Mouse (Mus musculus) gastrocnemius, postnatal 10 days (tissue): Measurements from ENCODE around the gene Adcy4. TPM values are rescaled to one million over a fixed set of nuclear protein-coding genes. Genes with fewer than 3 reads are reported as not detected.

Source experiments
- DNase-seq: peaks from one replicate; pipeline ENCODE4 v3.0.0; 2021; ENCODE audit warnings: mixed read lengths
- total RNA-seq, 2 experiments: library from RNA; stranded (reverse); gene quantifications; 2 replicates each; pipeline ENCODE4 v1.2.3; 2021

The Adcy4 gene
- total RNA-seq, 2 experiments from 2014 or later, result 5.9 to 9.4 TPM

DNA sequence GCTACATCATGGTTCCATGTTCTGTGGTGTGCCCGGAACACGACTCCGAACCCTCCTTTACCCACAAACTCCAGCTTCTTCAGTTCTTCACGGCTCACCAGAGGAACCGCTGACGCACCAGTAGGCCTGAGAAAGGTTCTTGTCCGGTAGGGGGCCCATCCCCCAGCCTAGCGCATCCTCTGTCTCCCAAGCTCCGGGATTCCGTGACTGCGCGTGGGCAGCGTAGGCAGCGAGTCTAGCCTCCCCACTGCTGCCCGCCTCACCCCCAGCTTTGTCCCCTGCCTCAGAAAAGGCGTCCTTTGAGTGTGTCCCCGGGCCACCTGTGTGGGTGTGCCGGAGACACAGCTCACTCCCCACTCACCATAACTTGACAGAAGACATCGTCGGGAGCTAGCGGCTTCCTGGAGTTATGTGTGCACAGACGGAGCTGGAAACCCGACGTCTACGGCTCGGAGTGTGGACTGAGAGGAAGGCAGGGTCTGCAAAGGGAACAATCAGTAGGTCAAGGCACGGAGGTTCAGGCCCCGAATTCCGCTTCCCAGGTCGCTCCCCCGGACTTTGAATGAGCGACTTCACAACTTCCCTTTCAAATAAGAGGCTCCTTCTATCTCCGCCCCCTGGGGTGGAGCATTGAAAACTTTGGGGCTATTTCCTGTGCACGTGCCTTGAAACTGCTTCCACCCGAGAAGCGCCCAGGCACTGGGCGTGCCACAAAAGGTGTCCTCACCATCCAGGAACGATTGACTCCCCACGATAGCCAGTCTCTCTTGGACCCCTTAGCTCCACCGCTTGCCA is 4.6 kb upstream of the Adcy4 start, which contains the start of gene Ripk3:
Ripk3 (minus strand) TSS at position 610 of the 795 bp plus-strand sequence.
- DNase-seq, result peak; percentile 22

DNA sequence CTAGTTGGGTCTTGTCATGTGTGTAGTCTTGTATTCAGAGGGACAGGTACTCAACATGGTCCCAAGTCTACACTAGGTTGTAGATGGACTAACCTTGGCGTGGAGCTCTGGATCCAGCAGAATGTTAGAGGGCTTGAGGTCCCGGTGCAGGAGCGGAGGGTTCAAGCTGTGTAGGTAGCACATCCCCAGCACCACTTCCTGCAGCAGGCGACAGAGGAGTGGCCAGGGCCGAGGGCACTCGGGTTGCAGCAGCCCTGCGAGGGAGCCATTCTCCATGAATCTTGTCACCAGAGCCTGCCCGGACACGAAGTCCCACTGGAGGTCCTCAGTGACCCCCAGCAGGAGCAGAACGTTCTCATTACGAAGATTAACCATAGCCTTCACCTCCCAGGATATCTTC is 3.8 kb upstream of the Adcy4 start:
- DNase-seq, result peak; percentile 6

DNA sequence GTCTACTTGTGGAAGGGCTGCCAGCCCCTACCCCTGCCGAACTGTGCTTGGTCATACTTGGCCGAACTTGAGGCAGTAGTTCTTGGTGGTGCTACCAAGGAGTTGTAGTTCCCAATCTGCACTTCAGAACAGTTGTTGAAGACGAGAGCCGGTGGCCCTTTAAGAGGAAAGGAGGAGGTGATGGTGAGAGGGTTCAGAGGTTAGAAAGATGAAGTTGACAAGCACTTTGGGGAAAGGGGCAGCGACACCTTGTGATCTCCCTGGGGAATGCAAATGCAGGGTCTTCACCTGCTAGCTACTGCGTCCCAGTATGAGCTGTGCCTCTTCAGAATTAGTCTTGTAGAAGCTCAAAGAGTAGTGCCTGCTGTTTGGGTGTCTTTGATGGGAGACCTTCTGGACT is 1.3 kb upstream of the Adcy4 start:
- peak; percentile 3 for DNase-seq

DNA sequence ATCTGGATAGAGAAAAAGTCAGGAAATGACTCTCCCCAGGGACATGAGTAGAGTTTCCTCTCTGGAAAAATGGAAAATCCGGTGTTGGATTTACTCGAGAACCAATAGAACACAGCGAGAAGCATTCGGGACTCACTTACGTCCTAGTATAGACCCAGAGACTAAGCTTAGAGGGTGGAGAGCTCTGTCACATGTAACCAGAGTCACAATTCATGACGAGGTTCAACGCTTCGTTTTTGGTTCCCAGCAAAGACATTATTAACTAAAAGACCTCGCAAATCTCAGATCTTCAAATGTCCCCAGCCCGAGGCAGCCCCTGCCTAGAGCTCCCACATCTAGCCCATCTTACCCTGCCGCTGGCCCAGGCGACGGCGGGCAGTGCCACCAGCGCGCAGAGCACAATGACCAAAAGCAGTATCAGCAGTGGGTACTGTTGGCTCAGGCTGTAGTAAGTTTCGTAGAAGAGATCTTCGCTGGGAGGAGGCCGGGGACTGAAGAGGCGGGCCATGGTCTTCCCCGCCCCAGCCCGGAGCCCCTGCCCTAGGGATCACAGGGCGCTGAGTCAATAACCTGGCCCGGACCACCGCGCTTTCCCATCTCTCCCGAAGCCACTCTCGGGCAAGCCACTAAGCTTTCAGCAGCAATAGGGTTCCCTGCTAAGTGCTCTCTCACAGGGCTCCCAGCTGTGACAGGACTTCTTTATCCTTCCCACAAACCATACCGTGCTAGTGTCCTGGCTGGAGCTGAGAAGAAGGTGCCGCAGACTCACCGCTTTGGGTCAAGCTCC is 531 bp downstream of the Adcy4 start:
- peak; percentile 24 for DNase-seq

DNA sequence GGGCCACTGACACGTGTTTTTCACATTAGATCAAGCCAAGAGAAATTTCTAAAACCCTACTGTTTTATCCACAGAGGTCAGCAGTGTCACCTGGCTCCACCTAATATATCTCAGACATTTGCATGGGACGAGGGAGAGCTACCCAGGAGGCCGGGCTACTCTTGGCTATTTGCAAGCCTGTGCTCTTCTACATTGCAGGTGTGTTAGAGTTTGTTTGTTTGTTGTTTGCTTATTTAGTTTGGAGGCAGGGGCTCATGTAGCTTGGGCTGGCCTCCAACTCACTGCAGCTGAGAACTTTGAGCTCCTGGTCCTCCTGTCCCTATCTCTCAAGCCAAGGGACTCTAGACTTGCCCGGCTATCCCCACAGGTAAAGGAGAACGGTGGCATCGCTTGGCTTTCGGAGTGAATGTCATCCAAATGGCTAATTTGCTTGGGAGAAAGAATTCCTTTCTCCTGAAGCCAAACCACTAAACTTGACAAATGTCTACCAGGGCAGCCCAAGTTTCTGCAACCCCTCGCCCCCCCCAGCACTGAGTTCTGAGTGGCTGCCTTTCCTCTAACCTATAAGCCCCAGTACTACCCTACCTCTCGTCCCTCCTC is 1.4 kb downstream of the Adcy4 start:
- peak; percentile 9 for DNase-seq

DNA sequence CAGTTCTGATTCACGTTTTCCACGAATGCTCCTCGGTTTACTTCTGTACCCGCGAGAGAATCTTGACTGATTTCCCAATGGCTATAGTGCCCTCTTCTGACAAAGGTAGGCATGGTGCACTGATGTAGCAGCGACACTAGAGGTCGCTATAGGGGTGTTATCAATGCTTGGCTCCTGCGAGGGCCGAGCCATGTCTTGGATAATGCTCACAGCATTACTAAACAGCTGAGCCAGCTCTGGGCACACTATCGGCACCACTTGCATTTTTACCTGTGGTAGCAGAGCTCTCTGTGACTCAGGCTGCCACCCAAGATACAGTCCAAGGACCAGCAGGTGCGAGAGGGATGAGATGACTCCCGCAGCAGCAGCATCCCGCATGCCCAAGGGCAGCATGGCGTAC is 2.6 kb downstream of the Adcy4 start:
- DNase-seq, result peak; percentile 51

DNA sequence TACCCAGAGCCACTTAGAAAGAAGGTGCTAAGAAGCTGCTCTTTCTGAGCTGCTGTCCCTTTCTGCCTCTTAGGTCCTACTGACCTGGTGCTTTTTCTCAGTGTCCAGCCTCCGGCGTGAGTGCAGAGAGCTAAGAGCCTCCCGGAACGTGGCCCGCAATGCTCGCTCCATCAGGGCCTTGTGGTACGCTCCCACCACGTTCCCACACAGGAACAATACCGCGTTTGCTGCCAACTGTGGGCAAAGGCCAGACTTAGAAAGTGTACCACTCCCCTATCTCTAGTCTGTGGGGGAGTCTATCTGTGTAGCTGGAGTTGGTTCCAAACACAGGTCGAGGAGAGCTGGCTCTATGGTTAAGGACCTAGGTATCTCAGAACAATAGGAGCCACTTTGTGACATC is 3.2 kb downstream of the Adcy4 start:
- DNase-seq, result peak; percentile 5

DNA sequence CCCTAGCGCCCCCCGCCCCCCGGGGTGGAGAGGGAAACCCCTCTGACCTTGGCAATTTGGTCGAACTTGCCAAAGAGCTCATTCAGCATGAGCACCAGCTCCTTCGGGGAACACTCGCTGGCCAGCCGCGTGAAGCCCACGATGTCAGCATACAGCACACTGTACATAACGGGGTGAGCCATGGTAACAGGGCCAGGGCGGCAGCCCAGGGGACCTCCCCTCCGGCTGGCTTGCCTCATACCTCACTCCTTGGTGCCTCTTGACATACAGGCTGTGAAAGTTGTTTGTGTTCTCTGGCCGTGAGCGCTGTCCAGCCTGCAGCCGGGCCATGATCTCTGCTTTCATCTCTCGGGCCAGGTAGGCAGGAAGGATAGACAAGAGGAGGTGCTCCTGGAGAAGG is 4.2 kb downstream of the Adcy4 start:
- DNase-seq, result peak; percentile 3

DNA sequence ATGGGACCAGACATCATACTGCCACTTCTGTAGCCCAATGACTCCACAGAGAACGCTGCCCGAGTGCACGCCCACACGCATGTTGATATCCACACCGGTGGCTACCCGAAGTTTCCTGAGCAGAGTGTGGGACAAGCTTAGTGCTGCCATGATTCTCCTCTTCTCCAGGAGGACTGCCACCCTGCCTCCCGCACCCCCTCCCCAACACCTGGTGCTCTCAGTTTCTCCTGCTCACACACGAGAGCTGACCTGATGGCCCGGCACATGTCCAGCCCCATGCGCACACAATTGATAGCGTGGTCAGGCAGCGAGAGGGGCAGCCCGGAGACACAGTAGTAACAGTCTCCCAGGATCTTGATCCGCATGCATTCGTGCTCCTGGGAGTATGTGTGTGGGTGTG is 5.2 kb downstream of the Adcy4 start:
- no peak for DNase-seq

DNA sequence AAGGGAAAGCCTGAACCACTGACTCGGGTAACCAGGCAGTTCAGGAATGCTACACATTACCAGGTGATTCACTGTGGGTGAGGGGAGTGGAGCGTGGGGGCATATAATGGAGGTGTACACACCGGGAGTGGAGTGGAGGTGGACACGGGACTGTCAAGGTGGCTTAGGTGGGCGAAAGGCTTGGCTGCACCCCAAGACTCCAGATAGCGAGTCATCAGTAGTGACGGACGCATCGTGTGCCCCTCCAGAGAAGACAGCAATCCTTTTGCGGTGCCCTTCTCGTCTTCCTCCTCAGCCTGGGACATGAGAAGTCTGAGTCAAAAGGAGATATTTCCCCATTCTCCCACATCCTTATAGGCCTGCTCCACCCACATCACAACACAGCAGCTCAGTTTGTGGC is 6.1 kb downstream of the Adcy4 start:
- DNase-seq, result no peak

DNA sequence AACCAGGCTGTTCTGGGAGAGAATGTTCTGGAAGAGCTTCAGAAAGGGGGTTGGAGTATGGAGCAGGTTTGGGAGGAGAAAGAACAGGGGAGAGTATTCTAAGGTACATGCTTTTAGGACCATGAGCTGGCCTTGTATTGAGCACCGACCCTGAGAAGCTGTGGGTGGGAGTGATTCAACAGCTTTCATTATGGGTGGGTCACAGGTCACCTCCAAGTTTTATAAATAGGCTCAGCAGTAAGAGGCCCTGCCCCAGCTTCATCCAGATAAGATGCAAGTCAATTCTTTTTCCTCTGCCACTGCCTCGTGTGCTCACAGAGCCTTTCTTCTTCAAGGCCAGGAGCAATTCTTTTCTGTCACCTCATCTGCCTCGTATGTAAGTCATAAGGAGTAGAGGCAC is 6.7 kb downstream of the Adcy4 start:
- no peak for DNase-seq

DNA sequence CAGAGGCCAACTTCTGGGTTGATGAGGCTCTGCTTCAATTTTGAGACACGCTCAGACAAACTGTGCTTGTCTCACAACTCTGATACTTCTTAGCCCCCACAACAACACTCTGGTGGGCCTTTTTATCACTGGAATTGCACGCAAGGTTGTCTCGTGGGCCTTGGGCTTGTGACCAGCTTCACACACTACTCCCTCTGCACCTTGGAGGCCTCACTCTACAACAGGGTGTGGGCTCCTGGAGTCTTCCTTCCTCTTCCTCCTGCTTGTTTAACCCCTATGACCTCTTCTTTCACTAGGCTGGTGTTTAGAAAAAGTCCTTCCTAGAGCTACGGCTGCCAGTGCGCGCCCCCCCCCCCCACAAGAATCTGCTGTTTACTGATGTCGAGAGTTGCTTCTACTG is 7.2 kb downstream of the Adcy4 start:
- no peak for DNase-seq

DNA sequence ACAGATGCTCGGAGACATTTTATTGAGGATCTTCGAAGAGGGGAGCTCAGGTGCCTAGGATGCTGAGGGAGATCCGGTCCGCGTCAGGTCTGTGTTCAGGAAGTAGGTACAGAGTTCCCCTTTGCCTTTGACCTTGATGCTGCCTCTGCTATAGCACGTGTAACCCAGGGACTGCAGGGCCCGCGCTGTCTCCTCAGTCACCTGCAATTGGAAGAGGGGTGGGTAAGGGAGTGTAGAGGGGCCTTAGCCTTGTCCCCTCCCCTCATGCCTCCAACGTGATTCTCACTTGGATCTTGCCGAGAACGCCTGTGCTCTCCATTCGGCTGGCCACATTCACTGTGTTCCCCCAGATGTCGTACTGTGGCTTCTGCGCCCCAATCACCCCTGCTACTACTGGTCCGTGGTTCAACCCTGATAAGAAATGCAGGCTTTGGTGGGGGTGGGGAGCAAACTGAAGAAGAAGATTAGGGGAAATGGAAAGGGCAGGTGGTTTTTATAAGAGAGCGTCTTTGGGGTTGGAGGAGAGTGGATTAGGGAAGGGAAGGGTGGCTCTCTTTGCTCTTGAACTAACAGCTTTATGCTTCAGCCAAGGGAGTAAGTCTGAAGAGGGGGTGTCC is 14.7 kb downstream of the Adcy4 start:
- no peak for DNase-seq

DNA sequence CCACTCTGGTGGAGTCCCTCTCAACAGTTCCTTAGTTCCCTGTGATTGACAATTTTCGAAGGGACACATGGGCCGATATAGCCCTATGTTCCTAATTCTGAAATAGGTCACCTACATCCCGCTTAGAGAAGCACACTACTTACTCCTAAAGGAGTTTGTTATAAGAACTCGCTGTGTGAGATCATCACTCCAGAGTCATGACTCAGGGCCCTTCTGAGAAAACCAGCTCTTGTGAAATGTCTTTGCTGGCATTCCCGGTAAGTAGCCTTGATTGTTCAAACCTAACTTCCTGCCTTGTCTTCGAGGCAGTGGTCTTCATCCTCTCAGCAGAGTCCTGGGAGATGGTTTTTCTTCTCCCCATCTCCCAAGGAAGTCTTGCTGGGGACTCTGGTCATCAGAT is 15.3 kb downstream of the Adcy4 start:
- no peak for DNase-seq

DNA sequence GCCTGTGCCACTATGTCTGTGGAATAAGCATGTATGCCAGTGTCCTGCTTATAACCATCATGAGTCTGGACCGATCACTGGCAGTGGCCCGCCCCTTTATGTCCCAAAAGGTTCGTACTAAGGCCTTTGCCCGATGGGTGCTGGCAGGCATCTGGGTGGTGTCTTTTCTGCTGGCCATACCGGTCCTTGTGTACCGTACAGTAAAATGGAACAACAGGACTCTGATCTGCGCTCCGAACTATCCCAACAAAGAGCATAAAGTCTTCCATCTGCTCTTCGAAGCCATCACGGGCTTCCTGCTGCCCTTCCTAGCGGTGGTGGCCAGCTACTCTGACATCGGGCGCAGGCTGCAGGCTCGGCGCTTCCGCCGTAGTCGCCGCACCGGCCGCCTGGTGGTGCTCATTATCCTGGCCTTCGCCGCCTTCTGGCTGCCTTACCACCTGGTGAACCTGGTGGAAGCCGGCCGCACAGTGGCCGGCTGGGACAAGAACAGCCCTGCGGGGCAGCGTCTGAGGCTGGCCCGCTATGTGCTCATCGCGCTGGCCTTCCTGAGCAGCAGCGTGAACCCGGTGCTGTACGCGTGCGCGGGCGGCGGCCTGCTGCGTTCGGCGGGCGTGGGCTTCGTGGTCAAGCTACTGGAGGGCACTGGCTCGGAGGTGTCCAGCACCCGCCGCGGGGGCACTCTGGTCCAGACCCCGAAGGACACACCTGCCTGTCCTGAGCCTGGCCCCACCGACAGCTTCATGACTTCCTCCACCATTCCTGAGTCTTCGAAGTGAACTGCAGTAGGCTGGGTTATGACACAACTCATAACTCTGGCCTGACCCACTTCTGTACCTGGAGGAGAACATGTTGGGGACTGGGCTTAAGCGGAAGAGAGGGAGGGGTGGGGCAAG is 16.1 kb downstream of the Adcy4 start:
- peak; percentile 62 for DNase-seq

DNA sequence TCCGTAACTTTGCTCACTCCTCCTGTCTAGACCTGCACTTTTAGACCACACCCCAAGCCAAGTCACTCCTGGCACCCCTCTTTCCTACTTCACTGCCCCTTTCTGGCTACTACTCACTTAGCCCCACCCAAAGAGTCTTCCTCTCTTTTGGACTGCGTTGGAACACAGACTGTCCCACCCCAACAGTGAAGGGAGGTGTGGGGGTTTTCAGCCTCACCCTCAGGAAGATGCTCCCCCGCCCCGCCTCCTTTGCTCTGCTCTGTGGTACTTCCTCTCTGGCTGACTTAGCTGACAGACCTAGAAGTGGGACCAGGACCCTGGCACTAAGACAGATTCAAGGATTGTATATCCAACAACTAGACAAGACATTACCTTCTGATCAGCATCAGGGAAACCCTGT is 18.2 kb downstream of the Adcy4 start, which contains the start of gene Ltb4r1:
Ltb4r1 (plus strand) TSS at position 267 of the 400 bp plus-strand sequence.
- DNase-seq, result no peak

DNA sequence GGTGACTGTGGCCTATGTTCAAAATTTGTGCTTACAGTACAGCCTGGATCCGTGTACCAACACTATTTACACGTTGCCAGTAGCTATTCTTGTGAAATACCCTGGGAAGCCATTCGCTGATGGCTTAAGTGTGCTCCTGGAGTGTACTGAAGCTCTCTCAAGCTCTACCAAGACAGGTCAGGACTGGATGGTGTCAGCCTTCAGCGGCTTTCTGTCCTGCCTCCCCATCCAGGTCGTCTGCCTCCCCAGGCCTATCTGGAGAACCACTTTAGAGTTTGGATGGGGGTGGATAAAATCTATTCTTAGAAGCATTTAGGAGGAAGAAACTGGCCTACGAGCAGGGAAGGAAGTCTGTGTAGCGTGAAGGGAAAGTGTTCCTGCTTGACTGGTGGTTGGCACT is 20.7 kb downstream of the Adcy4 start:
- DNase-seq, result no peak

DNA sequence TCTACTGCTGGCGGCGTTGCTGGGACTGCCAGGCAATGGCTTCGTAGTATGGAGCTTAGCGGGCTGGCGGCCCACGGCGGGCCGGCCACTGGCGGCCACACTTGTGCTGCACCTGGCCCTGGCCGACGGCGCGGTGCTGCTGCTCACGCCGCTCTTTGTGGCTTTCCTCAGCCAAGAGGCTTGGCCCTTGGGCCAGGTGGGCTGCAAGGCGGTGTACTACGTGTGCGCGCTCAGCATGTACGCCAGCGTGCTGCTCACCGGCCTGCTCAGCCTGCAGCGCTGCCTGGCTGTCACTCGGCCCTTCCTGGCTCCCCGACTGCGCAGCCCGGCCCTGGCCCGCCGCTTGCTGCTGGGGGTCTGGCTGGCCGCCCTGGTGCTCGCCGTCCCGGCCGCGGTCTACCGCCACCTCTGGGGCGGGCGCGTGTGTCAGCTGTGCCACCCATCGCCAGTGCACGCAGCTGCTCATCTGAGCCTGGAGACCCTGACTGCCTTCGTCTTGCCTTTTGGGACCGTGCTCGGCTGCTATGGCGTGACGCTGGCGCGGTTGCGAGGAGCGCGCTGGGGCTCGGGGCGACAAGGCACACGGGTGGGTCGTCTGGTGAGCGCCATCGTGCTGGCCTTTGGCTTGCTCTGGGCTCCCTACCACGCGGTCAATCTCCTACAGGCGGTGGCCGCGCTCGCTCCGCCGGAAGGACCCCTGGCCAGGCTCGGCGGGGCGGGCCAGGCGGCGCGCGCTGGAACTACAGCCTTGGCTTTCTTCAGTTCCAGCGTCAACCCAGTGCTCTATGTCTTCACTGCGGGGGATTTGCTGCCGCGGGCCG is 21.7 kb downstream of the Adcy4 start:
- peak; percentile 68 for DNase-seq

DNA sequence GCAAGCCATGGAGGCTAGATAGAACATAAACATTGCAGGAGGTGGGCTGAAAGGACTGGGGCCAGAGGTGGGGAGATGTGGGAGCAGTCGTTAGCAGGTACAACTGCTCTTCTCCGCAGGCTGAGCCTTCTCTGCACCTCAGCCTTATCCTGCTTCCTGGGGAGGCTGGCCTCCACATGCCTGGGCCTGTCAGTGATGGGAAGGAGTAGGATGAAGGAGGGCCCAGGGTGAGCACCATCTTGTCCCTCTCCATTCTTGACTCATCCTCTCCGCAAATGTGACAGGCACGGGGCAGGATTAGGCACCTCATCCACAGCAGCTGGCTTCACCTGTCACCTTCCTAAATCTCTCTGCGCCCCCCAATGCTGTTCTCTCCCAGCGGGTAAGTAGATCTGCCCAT is 22.7 kb downstream of the Adcy4 start, which contains the start of gene Ltb4r2:
Ltb4r2 (plus strand) TSS at position 266 of the 400 bp plus-strand sequence.
- DNase-seq, result no peak

DNA sequence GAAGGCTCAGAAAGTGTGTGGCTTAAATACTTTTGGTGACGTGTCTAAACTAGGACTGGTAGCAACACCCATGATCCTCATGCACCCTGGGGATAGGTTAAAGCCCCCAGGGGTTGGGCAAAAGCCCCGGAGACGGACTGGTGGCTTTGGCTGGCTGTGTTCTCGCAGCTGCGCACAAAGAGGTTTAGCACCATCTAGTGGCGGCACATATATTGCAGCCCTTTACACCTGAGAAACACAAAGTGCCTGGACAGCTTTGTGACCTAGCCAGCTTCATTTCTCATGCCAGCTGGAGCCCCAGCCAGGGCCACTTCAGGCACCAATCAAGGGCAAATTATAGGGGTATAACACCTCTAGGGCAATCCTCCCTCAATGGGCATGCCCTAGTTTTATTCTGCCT is 23.7 kb downstream of the Adcy4 start:
- peak; percentile 85 for DNase-seq

DNA sequence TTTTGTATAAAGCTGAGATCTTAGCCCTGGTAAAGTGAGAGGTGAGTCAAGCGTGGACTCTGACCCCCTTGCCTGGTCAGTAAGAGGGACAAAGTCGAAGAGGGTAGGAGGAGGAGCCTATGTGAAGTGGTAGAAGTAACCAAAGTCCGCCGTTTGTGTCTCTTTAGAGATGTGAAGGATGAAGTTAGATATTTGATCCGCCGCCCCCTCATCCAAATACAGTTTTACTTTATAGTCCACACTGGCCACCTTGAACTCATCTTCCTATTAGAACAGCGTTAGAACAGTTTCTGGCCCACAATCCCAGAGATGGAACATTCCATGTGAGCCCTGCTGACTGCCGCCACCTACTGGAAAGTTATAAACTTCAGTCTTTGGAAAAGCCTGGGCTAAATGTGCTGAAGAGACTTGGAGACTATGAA is 25.5 kb downstream of the Adcy4 start, which contains the start of gene Cideb:
Cideb (minus strand) TSS at position 96 of the 422 bp plus-strand sequence.
- DNase-seq, result no peak
